Mouse (Mus musculus): ENCODE results near the gene Akap2. TPM values are rescaled to one million over a fixed set of nuclear protein-coding genes. Genes with fewer than 3 reads are reported as not detected.

Gene Akap2
- total RNA-seq, 2 experiments from 2014 or later, result 35.1 to 38.1 TPM

DNA sequence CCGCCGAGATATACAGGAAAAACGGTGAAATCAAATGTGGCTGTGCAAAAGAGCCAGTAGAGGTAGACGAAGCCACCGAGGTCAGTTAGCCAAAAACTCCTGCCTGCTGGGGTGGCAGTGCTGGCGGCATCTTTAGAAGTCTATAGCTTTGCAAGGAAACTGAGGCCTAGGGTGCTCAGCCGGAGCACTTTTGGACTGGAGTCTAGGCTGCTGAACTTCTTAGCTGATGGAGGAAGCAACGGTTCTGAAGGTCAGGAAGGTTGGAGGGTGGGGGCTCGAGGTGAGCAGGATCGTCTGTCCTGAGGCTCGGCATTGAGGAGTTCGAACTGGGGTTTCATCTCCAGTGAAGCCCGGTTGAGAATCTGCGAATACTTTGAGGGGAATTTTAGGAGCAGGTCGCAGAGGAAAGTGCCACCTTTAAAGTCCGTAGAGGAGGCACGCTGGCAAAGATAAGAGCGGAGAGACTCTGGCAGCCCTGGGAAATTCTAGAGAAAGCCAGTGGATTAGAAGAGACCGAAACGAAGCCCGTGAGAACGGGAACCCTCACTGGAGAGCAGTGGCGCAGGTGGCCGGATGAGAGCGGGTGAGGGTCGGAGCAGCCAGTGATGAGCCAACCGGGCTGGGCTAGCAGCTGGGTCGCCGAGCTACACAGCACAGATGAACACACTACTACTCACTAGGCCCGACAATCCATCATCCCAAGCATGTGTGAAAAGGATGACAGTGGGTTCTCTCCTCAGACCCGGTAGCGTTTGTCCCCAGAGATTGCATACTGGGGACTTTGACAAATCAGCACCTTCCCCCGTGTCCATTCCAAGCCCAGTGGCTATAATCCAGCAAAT lies 65.3 kb downstream of the Akap2 start:
- intact Hi-C loops (cut with DNase I), result no loop called here

GRCm38 (mm10) chr4:57783391-57783770 lies 65.9 kb downstream of the Akap2 start:
- intact Hi-C loops (cut with DNase I), result no loop called here
- DNase-seq (ENCODE audit: low spot score in 2 of 2), result peak in 1 of 2 experiments; percentile 13

More for the DNA sequence above, 65.3 kb downstream of the Akap2 start:
- DNase-seq (ENCODE audit: low spot score in 2 of 2), result peak in 1 of 2 experiments; percentile 17

DNA sequence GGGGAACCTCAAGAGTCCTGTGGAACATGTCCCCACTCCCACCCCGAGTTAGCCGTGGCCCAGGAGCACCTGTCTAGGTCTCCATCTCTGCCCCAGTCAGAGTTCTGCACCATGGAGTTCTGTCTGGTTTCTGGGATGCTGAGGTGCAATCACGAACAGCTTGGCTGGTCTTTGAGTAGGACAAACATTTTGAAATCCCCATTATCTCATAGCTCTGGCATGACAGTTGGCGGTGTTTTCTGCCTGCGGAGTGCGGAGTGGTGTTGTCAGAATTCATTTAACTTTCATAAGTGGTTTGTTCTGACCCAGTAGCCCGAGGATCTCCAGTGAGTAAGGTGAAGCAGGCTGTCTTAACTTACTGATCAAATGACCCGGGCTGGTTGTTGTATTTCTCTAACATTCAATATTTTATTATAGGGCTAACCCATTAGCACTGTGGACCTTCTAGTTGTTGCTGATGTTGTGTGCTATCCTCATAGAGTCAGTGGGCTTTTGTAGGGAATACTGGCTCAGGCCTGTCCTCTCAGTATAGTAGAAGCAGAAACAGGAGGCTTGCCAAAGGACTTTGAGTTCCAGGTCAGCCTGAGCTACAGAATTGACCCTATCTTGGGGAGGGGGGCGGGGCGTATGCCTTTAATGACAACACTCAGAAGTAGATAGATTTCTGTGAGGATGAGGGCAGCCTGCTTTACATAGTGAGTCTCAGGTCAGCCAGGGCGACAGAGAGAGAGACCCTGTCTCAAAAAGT lies 66.6 kb downstream of the Akap2 start:
- DNase-seq (ENCODE audit: low spot score in 2 of 2), result no peak
- intact Hi-C loops (cut with DNase I), result no loop called here

DNA sequence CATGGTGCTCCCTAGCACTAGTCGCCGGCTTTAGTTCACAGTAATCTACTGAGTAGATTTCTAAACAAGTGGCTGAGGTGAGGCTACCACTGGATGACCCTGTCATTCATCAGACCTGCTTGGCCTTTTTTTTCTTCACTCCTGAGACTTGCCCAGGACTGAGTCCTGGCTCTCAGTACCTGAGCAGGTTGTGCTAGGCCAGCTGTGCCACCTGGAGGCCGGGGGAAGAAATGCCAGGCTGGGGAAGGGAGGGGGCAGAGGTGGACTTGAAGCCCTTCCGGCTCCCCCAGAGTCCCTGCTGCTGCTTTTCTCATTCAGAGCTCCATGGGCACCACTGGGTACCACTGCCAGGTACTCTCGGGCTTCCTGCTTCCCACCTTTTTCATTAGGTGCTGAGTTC lies 71.3 kb downstream of the Akap2 start:
- no peak for DNase-seq (ENCODE audit: low spot score in 2 of 2)
- intact Hi-C loops (cut with DNase I), result loop anchor here (2.0 kb wide), 1 partner anchor 116 kb away; no protein-coding TSS in a partner anchor

GRCm38 (mm10) chr4:57789118-57789517 lies 71.7 kb downstream of the Akap2 start:
- DNase-seq (ENCODE audit: low spot score in 2 of 2), result no peak
- intact Hi-C loops (cut with DNase I), result loop anchor here (2.0 kb wide), 1 partner anchor 116 kb away; no protein-coding TSS in a partner anchor

DNA sequence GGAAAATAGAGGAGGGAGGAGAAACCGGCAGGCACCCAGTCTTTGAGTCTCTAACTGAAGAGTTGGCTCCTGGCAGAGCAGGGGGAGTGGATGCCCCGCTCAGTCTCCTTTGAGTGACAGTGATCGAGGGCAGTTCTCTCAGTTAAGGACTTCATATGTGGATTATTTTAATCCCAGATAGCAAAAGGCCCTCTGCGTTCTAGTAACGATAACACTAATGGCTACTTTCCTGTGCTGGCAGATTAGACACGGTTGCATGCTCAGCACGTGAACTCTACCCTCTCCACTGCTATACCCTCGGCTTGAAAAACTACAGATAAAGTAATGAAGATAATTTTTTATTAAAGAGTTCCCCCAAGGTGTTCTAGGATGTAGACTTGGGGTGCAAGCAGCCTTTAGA lies 76.5 kb downstream of the Akap2 start:
- DNase-seq (ENCODE audit: low spot score in 2 of 2), result no peak
- intact Hi-C loops (cut with DNase I), result loop anchor here (5.0 kb wide), 1 partner anchor 38 kb away; no protein-coding TSS in a partner anchor

DNA sequence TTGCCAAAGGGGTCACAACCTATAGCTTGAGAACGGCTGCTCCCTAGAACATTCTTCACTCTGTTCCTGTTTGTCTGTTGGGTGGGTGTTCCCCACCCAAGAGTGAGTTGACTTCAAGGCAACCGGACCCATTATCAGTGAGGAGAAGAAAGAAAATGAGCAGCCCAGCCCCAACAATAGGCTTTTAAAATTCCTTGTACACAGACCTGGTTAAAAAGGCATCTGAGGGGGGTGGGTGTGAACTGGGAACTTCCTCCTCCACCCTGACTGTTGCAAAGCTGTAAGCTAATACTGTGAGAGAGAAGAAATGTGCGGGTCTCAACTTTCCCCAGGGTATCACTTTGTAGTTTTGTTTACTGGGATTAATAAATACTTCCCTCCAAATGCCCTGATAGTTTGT lies 77.1 kb downstream of the Akap2 start:
- intact Hi-C loops (cut with DNase I), result loop anchor here (5.0 kb wide), 1 partner anchor 38 kb away; no protein-coding TSS in a partner anchor
- DNase-seq (ENCODE audit: low spot score in 2 of 2), result no peak

DNA sequence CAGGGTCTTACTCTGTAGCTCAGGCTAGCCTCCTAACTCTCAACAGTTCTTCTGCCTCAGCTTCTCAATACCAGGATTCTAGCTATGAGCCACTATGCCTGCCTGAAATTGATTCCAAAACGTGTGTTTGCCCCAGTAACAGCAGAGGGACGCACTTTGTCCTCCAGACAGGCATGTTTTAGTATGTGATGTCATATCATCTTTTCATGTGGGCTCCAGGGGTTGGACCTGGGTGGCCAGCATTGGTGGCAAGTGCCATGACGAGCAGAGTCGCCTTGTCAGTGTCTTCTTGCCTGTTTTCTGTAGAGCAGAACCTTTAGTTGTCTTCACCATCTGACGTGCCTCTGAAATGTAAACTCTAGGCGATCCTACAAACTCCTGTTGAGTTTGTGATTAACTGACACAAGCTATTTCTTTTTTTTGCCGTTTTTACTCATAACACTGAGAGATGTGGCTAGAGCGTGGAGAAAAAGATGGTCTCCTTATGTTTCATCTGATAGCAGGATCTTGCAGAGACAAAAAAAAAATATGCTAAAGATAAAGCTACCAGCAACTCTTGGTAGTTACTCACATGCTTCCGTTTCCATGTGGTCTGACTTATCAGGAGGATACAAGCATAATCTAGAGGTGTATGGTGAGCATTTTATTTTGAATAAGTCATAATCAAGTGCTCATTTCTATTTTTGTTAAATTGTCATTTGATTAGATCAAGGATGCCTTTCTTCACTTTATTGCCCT lies 80.3 kb downstream of the Akap2 start:
- DNase-seq (ENCODE audit: low spot score in 2 of 2), result no peak
- intact Hi-C loops (cut with DNase I), result no loop called here

- no peak for DNase-seq (ENCODE audit: low spot score in 2 of 2)
- intact Hi-C loops (cut with DNase I), result no loop called here
Measured at GRCm38 (mm10) chr4:57798286-57799018, 81.0 kb downstream of the Akap2 start.

DNA sequence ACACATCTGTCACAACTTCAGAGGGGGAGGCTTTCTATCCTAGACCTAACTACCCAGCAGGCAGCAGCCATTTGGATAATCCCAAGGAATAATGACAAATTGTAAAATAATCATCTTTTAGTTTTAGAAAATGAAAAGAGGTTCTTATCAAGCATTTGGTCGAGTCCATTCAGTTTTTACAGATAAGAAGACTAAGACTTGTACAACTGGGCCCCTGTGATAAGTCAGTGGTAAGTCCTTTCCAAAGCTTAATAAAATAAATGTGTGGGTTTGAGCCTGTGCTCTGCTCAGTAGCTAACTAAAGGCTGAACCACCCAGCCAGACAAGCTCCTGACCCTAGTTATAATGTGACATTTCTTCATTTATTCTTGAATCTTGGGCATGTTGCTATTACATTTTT lies 81.8 kb downstream of the Akap2 start:
- no peak for DNase-seq (ENCODE audit: low spot score in 2 of 2)
- intact Hi-C loops (cut with DNase I), result no loop called here

- no peak for DNase-seq (ENCODE audit: low spot score in 2 of 2)
- intact Hi-C loops (cut with DNase I), result no loop called here
Measured at GRCm38 (mm10) chr4:57801239-57801638, 83.8 kb downstream of the Akap2 start.

DNA sequence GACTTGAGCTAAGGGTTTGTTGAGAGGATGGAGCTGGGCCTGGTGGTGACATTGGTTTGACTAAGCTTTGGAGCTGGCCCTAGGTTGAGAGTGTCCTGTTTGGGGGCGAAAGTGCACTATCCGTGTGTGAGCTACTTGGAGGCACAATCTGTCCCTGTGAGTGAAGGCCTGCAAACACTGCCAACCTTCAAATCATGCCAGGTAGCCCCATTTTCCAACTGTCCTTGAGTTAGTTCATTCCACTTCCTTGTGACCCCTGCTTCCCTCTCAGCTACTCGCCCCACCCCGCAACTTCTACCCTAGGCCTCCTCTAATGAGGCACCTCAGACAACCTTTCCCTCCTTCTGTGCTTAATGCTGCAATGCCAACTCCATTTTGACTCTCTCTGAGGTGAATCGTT lies 84.5 kb downstream of the Akap2 start:
- no peak for DNase-seq (ENCODE audit: low spot score in 2 of 2)
- intact Hi-C loops (cut with DNase I), result no loop called here

GRCm38 (mm10) chr4:57802411-57802810 lies 85.0 kb downstream of the Akap2 start:
- DNase-seq (ENCODE audit: low spot score in 2 of 2), result no peak
- intact Hi-C loops (cut with DNase I), result no loop called here

DNA sequence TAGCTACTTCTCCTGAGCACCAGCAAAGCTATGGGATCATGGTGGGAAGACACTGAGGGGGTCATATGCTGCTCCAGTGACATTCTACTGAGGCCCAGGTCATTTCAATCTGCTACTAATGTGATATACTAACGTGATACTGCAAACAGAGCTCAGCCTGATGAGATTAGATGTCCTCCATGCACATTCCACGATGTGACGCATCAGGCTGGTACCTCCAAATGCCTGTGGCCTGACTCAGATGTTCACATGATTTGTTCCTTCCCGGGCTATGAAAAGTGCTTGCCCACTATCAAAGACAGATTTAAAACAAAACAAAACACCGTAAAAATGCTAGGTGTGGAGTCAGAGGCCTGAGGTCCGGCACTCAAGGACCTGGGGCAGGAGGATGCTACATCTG lies 87.4 kb downstream of the Akap2 start:
- no peak for DNase-seq (ENCODE audit: low spot score in 2 of 2)
- intact Hi-C loops (cut with DNase I), result no loop called here

- DNase-seq (ENCODE audit: low spot score in 2 of 2), result no peak
- intact Hi-C loops (cut with DNase I), result no loop called here
Measured at GRCm38 (mm10) chr4:57809449-57809848, 92.0 kb downstream of the Akap2 start.

GRCm38 (mm10) chr4:57812075-57812474 lies 94.6 kb downstream of the Akap2 start:
- DNase-seq (ENCODE audit: low spot score in 2 of 2), result no peak
- intact Hi-C loops (cut with DNase I), result no loop called here

DNA sequence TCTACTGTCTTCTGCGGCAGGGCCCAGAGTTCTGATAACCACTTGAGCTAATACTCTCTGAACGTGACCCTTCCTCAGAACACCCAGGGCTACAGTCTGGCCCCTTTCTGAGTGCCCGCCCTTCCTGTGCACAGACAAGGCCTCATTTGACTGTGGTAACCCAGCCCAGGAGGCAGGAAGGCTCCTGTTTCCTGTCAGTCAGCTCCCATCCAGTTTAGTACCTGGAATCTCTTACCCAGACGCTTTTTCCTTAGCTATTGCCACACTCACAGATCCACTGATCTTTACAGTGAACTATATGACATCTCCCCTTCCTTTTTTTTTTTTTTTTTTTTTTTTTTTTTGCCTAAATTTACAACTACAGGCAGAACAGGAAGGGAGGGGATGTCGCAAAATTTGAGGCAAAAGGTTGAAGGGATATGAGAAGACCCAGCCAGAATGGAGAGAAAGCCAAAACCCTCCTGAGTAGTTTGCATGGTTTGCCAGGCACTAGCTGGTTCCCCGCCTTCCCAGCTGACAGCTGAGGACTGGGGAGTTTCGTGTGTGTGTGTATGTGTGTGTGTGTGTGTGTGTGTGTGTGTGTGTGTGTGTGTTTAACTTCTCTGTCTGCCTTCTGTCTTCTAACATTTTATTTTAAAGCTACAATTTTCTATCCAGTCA lies 95.6 kb downstream of the Akap2 start:
- intact Hi-C loops (cut with DNase I), result no loop called here
- DNase-seq (ENCODE audit: low spot score in 2 of 2), result no peak

DNA sequence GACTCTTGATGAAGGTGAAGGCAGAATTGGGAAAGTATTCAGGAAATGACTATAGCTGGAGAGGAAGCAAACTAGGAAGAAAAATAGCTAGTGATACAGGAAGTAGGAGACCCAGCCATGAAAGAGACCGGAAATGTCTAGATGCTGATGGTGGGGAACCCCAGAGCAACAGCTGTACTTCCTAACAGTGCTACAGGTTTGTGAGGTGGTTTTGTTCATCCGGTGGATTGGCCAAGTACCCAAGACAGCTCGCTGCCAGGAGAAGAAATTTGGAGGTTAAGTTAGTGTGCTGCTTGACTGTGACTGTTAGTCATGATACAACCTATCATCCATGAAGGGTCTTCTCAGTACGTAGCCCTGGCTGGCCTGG lies 96.1 kb downstream of the Akap2 start:
- DNase-seq (ENCODE audit: low spot score in 2 of 2), result no peak
- intact Hi-C loops (cut with DNase I), result no loop called here

DNA sequence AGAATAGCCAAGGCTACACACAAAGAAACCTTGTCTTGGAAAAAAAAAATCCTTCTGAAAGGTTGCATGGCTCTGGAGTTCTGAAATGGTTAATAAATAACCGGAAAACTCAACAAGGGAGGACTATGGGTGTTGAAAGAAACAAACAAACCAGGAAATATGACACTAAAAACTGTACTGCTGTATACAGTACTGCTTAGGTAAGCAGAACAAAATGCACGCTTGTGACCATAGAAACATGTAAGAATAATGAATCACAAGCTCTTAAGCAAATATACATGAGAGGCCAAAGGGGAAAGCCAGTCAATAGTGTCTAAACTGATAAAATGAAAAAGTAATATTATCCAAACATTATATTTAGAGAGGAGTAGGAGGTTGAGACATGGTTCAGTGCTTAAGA lies 97.9 kb downstream of the Akap2 start:
- intact Hi-C loops (cut with DNase I), result no loop called here
- DNase-seq (ENCODE audit: low spot score in 2 of 2), result no peak
